Mouse (Mus musculus): ENCODE measurements around the gene Sart3.

Sart3 gene

GRCm38 (mm10) chr5:113765641-113766526 lies 6.4 kb downstream of the Sart3 start:
- no peak for DNase-seq (ENCODE audit: low spot score)

GRCm38 (mm10) chr5:113764426-113764825 lies 7.9 kb downstream of the Sart3 start:
- DNase-seq (ENCODE audit: low spot score) = no peak

DNA sequence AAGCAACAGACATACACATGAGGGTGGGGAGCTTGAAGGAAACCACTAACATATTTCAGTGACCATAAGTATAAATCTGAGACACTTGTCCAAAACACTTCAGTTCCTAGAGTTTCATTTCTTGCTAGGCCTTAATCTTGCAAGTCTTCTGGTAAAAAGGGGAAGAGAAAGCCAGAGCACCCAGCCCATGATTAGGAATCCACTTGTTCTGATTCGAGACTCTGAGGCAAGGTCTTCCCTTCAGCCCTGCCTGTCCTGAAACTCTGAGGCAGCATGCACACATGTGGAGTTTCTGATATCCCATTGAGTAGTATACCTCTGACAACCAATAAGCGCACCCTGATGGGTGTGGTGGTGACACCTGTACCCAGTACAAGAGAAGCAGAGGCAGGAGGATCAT lies 10.7 kb downstream of the Sart3 start:
- no peak for DNase-seq (ENCODE audit: low spot score)

DNA sequence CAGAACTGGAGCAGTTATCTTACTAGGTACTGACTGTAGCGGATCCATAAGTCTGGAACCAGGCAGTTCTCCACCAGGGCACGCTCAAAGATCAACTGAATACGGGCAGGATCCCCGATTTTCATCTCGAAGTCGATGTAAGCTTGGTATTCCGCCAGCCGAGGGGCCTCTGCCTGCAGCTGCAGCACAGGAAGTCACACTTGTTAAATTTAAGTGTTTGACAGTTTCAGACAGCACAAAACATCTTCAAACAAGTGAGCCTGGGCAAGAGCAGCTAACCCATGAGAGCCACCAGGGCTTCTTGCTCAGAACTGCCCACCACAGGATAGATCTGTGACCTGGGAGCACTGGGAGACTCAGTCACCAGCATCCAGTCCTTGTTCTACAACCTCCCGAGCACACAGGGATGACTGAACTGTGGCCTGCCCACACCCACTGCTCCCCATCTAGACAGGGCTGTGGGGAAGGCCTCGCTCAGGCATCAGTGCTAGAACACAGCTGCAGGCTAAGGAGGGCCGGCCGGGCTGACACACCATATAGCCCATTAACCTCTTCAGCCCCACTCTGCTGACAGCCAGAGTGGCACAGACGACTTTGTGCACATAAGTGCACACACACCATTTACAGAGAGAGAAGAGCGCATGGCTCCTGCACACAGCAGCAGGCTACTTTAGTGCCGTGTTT lies 16.8 kb downstream of the Sart3 start:
- DNase-seq (ENCODE audit: low spot score) = no peak

GRCm38 (mm10) chr5:113751521-113752157 lies 20.7 kb downstream of the Sart3 start:
- DNase-seq (ENCODE audit: low spot score) = no peak

GRCm38 (mm10) chr5:113748556-113749331 lies 23.6 kb downstream of the Sart3 start:
- no peak for DNase-seq (ENCODE audit: low spot score)

DNA sequence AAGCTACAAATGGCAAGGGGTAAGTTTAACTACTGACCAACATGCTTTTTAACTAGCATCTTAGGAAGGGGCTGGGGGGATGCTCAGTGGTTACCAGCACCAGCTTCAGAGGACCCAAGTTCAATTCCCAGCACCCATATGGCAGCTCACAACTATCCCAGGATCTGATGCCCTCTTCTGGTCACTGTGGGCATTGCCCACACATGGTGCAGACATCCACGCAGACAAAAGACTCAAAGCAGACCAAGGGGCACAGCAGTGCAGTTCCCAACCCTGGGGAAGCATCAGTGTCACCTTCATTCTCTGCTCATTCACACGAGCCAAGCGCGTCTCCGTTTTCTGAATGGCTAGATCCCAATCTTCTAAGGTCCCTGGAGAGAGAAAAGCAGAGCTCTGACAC lies 24.7 kb downstream of the Sart3 start:
- DNase-seq (ENCODE audit: low spot score) = no peak

- no peak for DNase-seq (ENCODE audit: low spot score)
These were observed 34.6 kb downstream of the Sart3 start for GRCm38 (mm10) chr5:113737607-113738237.

DNA sequence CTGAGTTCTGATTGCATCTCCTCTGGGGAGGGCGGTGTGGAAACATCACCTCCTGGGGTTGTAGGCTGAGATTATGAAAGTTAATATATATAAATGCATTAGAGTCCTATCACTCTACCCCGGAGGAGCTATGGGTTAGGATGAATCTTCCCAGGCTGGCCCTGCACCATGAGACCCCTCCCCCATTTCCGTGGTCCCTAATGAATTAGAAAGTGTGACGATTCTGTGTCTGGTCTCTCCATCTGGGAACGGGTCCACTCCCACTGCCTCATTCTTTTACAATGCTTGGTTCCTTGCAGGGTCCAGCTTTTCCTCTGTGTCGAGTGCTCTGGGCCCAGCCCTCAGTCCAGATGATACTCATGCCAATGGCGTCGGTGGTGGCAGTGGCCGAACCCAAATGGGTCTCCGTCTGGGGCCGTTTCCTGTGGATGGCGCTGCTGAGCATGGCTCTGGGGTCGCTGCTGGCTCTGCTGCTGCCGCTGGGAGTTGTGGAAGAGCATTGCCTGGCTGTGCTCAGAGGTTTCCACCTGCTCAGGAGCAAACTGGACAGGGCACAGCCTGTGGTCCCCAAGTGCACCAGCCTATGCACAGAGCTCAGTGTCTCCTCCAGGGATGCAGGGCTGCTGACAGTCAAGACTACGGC lies 35.7 kb downstream of the Sart3 start:
- no peak for DNase-seq (ENCODE audit: low spot score)

DNA sequence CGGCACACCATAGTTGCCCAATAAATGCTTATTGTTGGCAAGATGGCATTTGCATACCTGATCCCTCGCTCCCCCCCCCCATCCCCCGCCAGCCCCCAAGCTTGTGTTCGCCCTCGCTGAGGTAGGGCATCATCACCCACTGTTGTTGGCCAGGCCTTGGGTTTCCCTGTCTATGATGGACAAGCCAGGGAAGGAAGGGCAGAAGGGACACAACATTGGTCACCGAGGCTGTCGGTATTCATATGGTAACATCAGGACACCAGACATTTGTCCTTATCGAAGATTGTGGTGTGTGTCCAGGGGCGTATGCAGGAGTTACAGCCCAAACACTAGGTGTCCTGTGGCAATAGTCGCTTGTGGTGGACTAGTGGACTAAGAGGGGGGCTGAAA lies 36.2 kb downstream of the Sart3 start:
- DNase-seq (ENCODE audit: low spot score) = no peak

GRCm38 (mm10) chr5:113735345-113736112 lies 36.8 kb downstream of the Sart3 start, which contains the start of gene Ficd:
Gene Ficd, plus strand, starts transcription at chr5:113735803.
- DNase-seq (ENCODE audit: low spot score) = peak; percentile 94

DNA sequence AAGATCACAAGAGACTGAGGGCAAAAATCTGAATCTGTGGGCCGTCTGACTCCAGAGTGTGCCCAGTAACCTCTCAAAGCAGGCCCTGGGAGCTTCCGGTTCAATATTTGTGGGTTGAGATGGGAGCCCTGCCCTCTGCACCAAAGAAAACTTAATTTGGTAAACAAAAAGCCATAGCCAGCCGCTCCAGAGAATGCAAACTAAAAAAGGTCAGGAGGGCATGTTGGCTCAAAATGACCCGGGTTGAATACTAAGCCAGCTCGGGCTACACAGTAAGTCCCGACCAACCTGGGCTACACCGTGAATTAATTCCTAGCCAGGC lies 37.3 kb downstream of the Sart3 start:
- DNase-seq (ENCODE audit: low spot score) = no peak

GRCm38 (mm10) chr5:113734376-113734775 lies 37.9 kb downstream of the Sart3 start:
- no peak for DNase-seq (ENCODE audit: low spot score)

- DNase-seq (ENCODE audit: low spot score) = peak; percentile 26
These were observed 40.1 kb downstream of the Sart3 start for GRCm38 (mm10) chr5:113732182-113732581.

- DNase-seq (ENCODE audit: low spot score) = no peak
These were observed 41.1 kb downstream of the Sart3 start for GRCm38 (mm10) chr5:113731174-113731573.

- DNase-seq (ENCODE audit: low spot score) = no peak
These were observed 41.6 kb downstream of the Sart3 start for GRCm38 (mm10) chr5:113730641-113731121.

- no peak for DNase-seq (ENCODE audit: low spot score)
These were observed 43.6 kb downstream of the Sart3 start for GRCm38 (mm10) chr5:113728691-113729090.

DNA sequence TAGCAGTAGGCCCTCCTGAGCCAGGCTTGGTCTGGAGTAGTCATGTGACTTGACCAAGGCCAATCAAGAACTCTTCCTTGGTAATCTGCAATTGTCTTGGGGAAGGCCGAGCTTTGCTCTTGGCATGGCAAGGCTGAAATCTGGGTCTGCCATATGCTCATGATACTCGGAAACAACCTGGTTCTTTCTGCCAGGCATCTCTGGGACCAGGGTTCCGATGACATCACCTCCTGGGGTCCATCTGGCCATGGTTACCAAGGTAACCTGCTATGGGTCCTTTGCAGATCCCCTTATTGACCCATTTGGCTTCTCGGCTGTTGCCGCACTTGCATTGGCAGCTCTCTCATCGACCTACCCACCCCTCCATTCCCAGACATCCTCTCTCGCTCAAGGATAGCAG lies 44.3 kb downstream of the Sart3 start:
- DNase-seq (ENCODE audit: low spot score) = no peak

DNA sequence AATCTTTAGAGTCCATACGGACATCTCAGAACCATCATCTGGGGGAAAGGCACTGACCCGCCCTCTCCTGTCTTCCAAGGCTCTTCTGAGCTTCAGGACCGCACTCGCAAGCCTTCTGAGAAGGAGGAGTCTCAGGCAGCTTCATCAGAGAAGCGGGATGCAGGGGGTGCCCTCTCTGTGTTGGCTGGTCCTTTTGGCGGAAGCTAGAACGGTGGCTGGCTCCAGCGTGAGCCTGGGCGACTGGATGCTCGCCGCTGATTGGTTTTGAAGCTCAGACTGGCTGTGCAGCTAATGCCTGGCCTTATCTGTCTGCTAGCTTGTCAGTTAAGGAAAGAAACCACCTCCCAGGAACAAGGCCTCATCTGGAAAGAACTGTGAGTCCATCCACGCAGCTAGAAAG lies 45.1 kb downstream of the Sart3 start:
- DNase-seq (ENCODE audit: low spot score) = no peak

GRCm38 (mm10) chr5:113726618-113727017 lies 45.7 kb downstream of the Sart3 start:
- DNase-seq (ENCODE audit: low spot score) = no peak

All from lung, postnatal 25 days (tissue).